ENCODE assay signal across 8 mouse cellular contexts in genomic region chr15:5235527-5235926, GRCm38 (mm10). TPM values are rescaled to one million over a fixed set of nuclear protein-coding genes. Genes with fewer than 3 reads are reported as not detected.
A peak's percentile ranks its signal among the peaks of the same experiment; 100 is the strongest.
DNase-seq lines count a peak whose midpoint lies in the region; ATAC-seq lines count a peak whose summit lies in the region.

No protein-coding gene starts in this region.

- no peak overlapping the region for H3K9ac ChIP-seq in neural tube, embryonic 15.5 days (replicated peaks)

- ATAC-seq in neural tube, embryonic 15.5 days (ENCODE audit: low FRiP score): no peak

- peaks cover 10% of the 10 kb centered on the region; the same call in 1 of the 2 replicates for H3K4me1 ChIP-seq in neural tube, embryonic 15.5 days

- no peak overlapping the region for H3K27ac ChIP-seq in neural tube, embryonic 15.5 days (replicated peaks)

- DNase-seq in embryo, embryonic 10 days (ENCODE audit: low spot score): peak; percentile 14
- no peak for DNase-seq in embryo, embryonic 9.5 days (ENCODE audit: extremely low spot score)
- no peak for DNase-seq in neural tube, embryonic 10.5 days (ENCODE audit: extremely low spot score, low spot score)
- DNase-seq in gastrocnemius, postnatal 25 days: peak; percentile 28
- DNase-seq in layer of hippocampus, adult 9-11 months: peak; percentile 40
- DNase-seq in right cerebral cortex, adult 18-20 months: peak; percentile 75
- no peak for DNase-seq in cerebellum, adult 9-11 months

- H3K4me2 ChIP-seq in neural tube, embryonic 15.5 days: peak overlapping the region; percentile 15

- WGBS in neural tube, embryonic 15.5 days: 34% methylated on average over 8 of the region's 8 CpGs

- no peaks in the 10 kb centered on the region for H3K9me3 ChIP-seq in neural tube, embryonic 15.5 days (replicated peaks)

- H3K27me3 ChIP-seq in neural tube, embryonic 15.5 days (replicated peaks): 0 out of 2 replicates have a peak, but pooled peaks cover under 1% of the 10 kb centered on the region

- H3K4me3 ChIP-seq in neural tube, embryonic 15.5 days (replicated peaks): no peak overlapping the region

- no peaks in the 10 kb centered on the region for H3K36me3 ChIP-seq in neural tube, embryonic 15.5 days

RNA-seq across cellular contexts. Expression of gene Ptger4, which starts 8.5 kb away (rescaled TPM):
- polyA plus RNA-seq in neural tube, embryonic 15.5 days (2015; fragmentation: Nextera tagmentation; extraction: Ambion mirVana): 5.7 and 6.8 TPM in 2 replicates
- total RNA-seq in gastrocnemius, postnatal 25 days (2021): 1 to 10 TPM in 1 of 2 experiments, under 1 TPM in 1; 0.49 to 1.9 TPM

RNA-seq across cellular contexts. Expression of gene Ttc33, which starts 50.2 kb away (rescaled TPM):
- 53.0 and 54.0 TPM in 2 replicates for polyA plus RNA-seq in neural tube, embryonic 15.5 days (2015; fragmentation: Nextera tagmentation; extraction: Ambion mirVana)
- 10 to 100 TPM; 39.3 to 48.5 TPM for total RNA-seq in gastrocnemius, postnatal 25 days (2021)

Comparison
In these comparisons a context has a peak if more than half of its experiments do, and no peak if none do; other contexts are left out.
1. DNase-seq: peak in embryo, embryonic 10 days (single experiment), gastrocnemius, postnatal 25 days (single experiment), layer of hippocampus, adult 9-11 months (single experiment) and right cerebral cortex, adult 18-20 months (single experiment); none in embryo, embryonic 9.5 days (single experiment), neural tube, embryonic 10.5 days (single experiment) and cerebellum, adult 9-11 months (single experiment).